Mouse (Mus musculus) liver, postnatal 0 days (tissue): ENCODE measurements around the gene Tkfc. TPM values are rescaled to one million over a fixed set of nuclear protein-coding genes. Genes with fewer than 3 reads are reported as not detected.

Experiments used
- ATAC-seq: fragments of 200-750 bp; cut with Nextera tagmentation; 2 replicates; pipeline ENCODE4 v1.8.0; 2017; ENCODE audit warnings: mild to moderate bottlenecking, moderate library complexity
- DNase-seq: peaks from one replicate; pipeline ENCODE4 v3.0.0-alpha.2; 2016
- H3K27ac ChIP-seq: fragments of 300-500 bp; sonication (generic); 2 replicates; pipeline ENCODE4 v1.5.1; 2014; ENCODE audit warnings: antibody characterized with exemption, moderate library complexity, mild to moderate bottlenecking, low read depth
- H3K27me3 ChIP-seq: fragments of 300-500 bp; sonication (generic); 2 replicates; pipeline ENCODE4 v1.6.1; 2014; ENCODE audit warnings: low read length, control low read depth, mixed read lengths; ENCODE audit not compliant: insufficient read depth
- H3K36me3 ChIP-seq: fragments of 300-500 bp; sonication (generic); replicated peaks from 2 replicates; pipeline ENCODE4 v1.6.1; 2014; ENCODE audit warnings: mild to moderate bottlenecking, control low read depth, low read length, moderate library complexity, mixed read lengths; ENCODE audit not compliant: insufficient read depth
- H3K4me1 ChIP-seq: fragments of 300-500 bp; sonication (generic); 2 replicates; pipeline ENCODE4 v1.6.1; 2014; ENCODE audit warnings: antibody characterized with exemption, mild to moderate bottlenecking, control low read depth; ENCODE audit not compliant: insufficient read depth
- H3K4me2 ChIP-seq: fragments of 300-500 bp; sonication (generic); 2 replicates; pipeline ENCODE4 v1.6.1; 2014; ENCODE audit warnings: low read depth, mild to moderate bottlenecking, low read length, moderate library complexity, mixed read lengths
- H3K4me3 ChIP-seq: fragments of 300-500 bp; sonication (generic); 2 replicates; pipeline ENCODE4 v1.5.1; 2014; ENCODE audit warnings: low read depth, low read length
- H3K9ac ChIP-seq: fragments of 300-500 bp; sonication (generic); replicated peaks from 2 replicates; pipeline ENCODE4 v1.6.1; 2014; ENCODE audit warnings: mild to moderate bottlenecking, moderate library complexity
- H3K9me3 ChIP-seq: fragments of 300-500 bp; sonication (generic); 2 replicates; pipeline ENCODE4 v1.6.1; 2016; ENCODE audit warnings: mild to moderate bottlenecking, control low read depth, low read length, mixed read lengths
- CTCF ChIP-seq: sonication (generic); IDR thresholded peaks from 2 replicates; pipeline ENCODE4 v1.5.1; 2016; ENCODE audit warnings: antibody characterized with exemption, low read depth
- EP300 ChIP-seq: IDR thresholded peaks from 2 replicates; pipeline ENCODE4 v1.6.1; 2016; ENCODE audit warnings: antibody characterized with exemption, low read depth, mild to moderate bottlenecking
- WGBS: fragments of 180-500 bp; shearing (Covaris S2); extraction: QIAGEN DNeasy Blood & Tissue Kit; methylation state at CpG from one replicate; pipeline ENCODE4 v1.1.7; 2014; ENCODE audit not compliant: insufficient replicate concordance; 5-methylcytosine and 5-hydroxymethylcytosine counted together
- polyA plus RNA-seq: library from polyadenylated mRNA; unstranded; fragments of >200 nt; fragmentation: Nextera tagmentation; extraction: Ambion mirVana; gene quantifications from 2 replicates; pipeline ENCODE4 v1.2.1, GENCODE M21; 2015

Gene Tkfc
- polyA plus RNA-seq, 1 experiment from 2014 or later: 133 TPM

GRCm38 (mm10) chr19:10634872-10635318 is 29.4 kb upstream of the Tkfc start:
- Histone ChIP-seq H3K36me3 (peaks cover 4% of the 10 kb centered on the region; the same call in 1 of the 2 replicates), H3K4me3 (peak overlapping the region; percentile 59), H3K9ac (peak overlapping the region; percentile 76), H3K27me3 (no peaks in the 10 kb centered on the region), H3K27ac (peak overlapping the region; percentile 91), H3K9me3 (no peaks in the 10 kb centered on the region), H3K4me1 (peaks cover 23% of the 10 kb centered on the region), H3K4me2 (peak overlapping the region; percentile 73)
- DNase-seq (peak; percentile 82), ATAC-seq (peak; percentile 91)
- WGBS: 5% methylated on average over 21 of the region's 21 CpGs
- no peak for TF ChIP-seq CTCF
- TF ChIP-seq EP300: no peak; the same call in 1 of the 2 replicates

DNA sequence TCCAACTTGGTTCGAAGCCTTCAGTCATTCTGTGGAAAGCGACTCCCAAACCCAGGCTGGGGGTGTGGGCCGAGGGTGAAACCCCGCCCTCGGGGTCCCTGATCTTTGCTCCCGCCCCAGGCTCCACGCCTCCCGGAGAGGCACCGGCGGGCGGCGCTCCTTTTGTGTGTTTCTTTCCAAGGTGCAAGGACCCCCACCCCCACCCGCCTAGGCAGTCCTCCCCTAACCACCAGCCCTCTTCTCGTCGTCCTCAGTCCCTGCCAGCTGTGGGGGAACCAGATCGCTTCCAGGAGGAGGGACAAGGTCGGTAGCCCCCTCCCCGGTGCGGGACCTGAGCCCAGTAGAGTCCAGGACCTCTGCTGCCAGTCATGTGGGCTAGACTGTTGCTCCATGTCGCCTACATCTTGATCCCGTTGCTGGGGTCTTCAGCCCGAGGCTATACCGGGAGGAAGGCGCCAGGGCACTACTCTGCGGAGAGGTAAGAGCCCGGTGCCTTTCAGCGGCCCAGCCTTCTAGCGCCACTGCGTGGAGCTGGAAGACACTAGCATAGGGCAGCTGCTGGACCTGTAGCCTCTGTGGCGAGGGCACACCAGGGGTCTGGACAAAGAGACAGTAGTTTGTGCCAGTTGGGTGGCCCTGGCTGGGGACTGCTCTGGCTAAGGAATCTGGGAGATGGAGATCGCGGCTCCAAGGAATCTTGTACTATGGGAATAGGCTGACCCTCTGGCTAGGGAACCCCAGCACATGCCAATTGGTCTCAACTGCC is 28.8 kb upstream of the Tkfc start, which contains the start of gene Vwce:
TSS of gene Vwce (plus strand) at position 108 of the 766 bp plus-strand sequence.
- peak; percentile 69 for DNase-seq
- peaks cover 23% of the 10 kb centered on the region for H3K4me1 ChIP-seq

DNA sequence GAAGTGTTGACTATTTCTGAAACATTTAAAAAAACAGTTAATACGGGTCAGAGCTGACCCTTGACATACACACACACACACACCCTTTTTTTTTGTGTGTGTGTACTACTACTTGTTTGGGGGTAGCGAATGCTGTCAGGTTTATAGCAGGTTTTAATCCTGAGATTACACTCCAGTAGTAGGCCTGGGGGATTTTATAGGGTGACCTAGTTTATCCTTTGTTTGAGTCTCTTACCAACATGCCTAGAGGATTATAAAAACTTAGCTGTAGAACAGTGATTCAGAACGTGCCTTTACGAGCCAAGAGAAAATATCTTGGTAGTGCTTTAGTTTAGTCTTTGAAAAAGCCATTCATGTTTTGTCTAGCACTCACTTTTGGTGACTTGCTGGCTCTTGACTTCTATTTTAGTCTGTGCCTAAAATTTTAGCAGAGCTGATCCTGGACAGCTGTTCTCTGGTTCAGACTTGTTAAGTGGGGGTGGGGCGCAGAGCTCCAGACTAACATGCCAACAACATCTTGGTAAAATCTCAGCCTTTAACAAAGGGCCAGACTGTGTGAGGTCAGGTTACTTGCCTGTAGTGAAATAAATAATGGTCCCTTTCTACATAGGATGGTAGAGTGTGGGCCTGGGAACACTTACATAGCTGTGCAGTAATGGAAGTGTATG is 3.3 kb upstream of the Tkfc start:
- no peak overlapping the region for H3K4me2 ChIP-seq
- no peak for TF ChIP-seq CTCF
- ATAC-seq (no peak), DNase-seq (no peak)
- no peak overlapping the region for H3K27ac ChIP-seq
- H3K9ac ChIP-seq: no peak overlapping the region
- 92% methylated on average over 5 of the region's 5 CpGs for WGBS
- no peak overlapping the region for H3K4me3 ChIP-seq
- H3K36me3 ChIP-seq: peaks cover 63% of the 10 kb centered on the region
- H3K27me3 ChIP-seq: no peaks in the 10 kb centered on the region
- H3K4me1 ChIP-seq: peaks cover 22% of the 10 kb centered on the region
- no peaks in the 10 kb centered on the region for H3K9me3 ChIP-seq

More for the DNA sequence above, 28.8 kb upstream of the Tkfc start, which contains the start of gene Vwce:
- 4% methylated on average over 32 of the region's 32 CpGs for WGBS
- Histone ChIP-seq H3K9ac (peak within 1 kb of the TSS; percentile 76), H3K27me3 (no peaks in the 10 kb centered on the region), H3K4me3 (peak within 1 kb of the TSS; percentile 59), H3K9me3 (no peaks in the 10 kb centered on the region), H3K27ac (peak within 1 kb of the TSS; percentile 91), H3K4me2 (peak within 1 kb of the TSS; percentile 73), H3K36me3 (peaks cover 11% of the 10 kb centered on the region)
- no peak for TF ChIP-seq EP300
- TF ChIP-seq CTCF: peak; percentile 66
- peak; percentile 78 for ATAC-seq

DNA sequence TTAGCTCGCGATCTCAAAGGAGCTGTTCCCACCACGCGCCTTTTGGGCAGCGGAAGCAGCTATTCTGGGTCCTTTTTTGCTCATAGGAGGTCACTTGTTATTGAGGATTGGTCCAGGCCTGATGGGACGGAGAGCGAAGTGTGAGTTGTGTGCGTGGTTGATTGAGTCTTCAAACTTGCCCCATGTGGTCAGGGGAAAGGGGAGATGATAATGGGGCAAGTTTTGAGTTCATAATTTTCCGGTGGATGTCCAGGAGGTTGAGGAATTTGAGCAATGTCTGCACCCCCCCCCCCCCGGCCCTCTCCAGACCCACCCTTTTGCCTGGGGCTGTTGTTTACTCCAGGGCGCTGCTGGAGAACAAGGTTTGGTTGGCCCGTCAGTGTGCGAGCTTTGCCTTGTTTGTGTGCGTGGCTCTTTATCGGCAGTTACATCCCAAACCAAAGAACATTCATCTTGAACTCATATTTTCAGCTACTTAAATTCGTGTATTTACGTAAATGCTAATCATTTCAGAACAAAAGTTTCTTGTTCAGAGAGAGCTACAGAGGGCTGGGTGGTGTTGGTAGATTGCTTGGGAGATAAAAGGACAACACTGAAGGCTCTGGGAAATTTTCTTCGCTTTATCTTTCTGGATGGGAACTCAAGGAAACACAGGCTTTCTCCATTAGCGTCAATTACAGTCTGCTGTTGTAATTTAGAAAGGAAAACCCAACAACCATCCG is 608 bp upstream of the Tkfc start:
- 4% methylated on average over 20 of the region's 20 CpGs for WGBS
- H3K27ac ChIP-seq: peak overlapping the region; percentile 94
- H3K9ac ChIP-seq: peak overlapping the region; percentile 91
- H3K4me1 ChIP-seq: peaks cover 39% of the 10 kb centered on the region
- H3K27me3 ChIP-seq: no peaks in the 10 kb centered on the region
- ATAC-seq: peak; percentile 13; the same call in 1 of the 2 replicates
- peaks cover 37% of the 10 kb centered on the region for H3K36me3 ChIP-seq
- TF ChIP-seq EP300: no peak
- DNase-seq: peak; percentile 53
- H3K4me3 ChIP-seq: peak overlapping the region; percentile 83
- H3K4me2 ChIP-seq: peak overlapping the region; percentile 85
- H3K9me3 ChIP-seq: no peaks in the 10 kb centered on the region

DNA sequence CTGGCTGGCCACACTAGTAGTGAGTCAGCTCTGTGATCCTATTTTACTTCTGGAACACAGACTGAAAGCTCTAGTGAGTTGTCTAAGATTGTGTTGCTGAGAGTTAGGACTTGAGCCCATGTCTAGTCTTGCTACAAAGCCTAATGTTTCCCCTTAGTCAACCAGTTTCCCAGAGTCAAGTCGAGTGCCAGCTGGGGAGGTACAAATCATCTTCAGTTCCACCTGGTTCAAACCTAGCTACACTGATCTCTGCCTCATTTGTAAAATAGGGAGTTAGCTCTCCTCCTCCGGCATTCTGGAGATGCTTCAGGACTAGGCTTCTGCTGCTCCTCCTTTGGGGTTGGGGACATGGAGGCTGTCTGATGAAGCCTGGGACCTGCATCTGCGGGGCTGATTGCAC is 920 bp downstream of the Tkfc start:
- DNase-seq: no peak
- peak overlapping the region; percentile 94 for H3K27ac ChIP-seq
- H3K4me2 ChIP-seq: peak overlapping the region; percentile 85
- no peaks in the 10 kb centered on the region for H3K9me3 ChIP-seq
- peaks cover 31% of the 10 kb centered on the region for H3K36me3 ChIP-seq
- H3K4me1 ChIP-seq: peaks cover 39% of the 10 kb centered on the region
- H3K9ac ChIP-seq: peak overlapping the region; percentile 91
- no peaks in the 10 kb centered on the region for H3K27me3 ChIP-seq
- 41% methylated on average over 3 of the region's 3 CpGs for WGBS
- TF ChIP-seq EP300 (no peak), CTCF (no peak)
- ATAC-seq: no peak
- peak overlapping the region; percentile 83 for H3K4me3 ChIP-seq
